Mouse (Mus musculus): Measurements from ENCODE around the gene Mpped2. TPM values are rescaled to one million over a fixed set of nuclear protein-coding genes. Genes with fewer than 3 reads are reported as not detected.

Gene Mpped2
- total RNA-seq, 2 experiments from 2014 or later = 2.5 to 4.6 TPM

GRCm38 (mm10) chr2:106889297-106890000 lies 196.4 kb downstream of the Mpped2 start:
- intact Hi-C loops (cut with DNase I) = no loop called here
- peak in 1 of 2 experiments; percentile 16 for DNase-seq

GRCm38 (mm10) chr2:106893376-106893775 lies 200.3 kb downstream of the Mpped2 start:
- intact Hi-C loops (cut with DNase I) = no loop called here
- DNase-seq = no peak

GRCm38 (mm10) chr2:106895326-106896023 lies 202.4 kb downstream of the Mpped2 start:
- intact Hi-C loops (cut with DNase I) = no loop called here
- DNase-seq = no peak

- DNase-seq = no peak
Observed at GRCm38 (mm10) chr2:106896024-106896384, 202.9 kb downstream of the Mpped2 start.

GRCm38 (mm10) chr2:106911951-106912480 lies 218.9 kb downstream of the Mpped2 start:
- intact Hi-C loops (cut with DNase I) = no loop called here
- DNase-seq = no peak

More at GRCm38 (mm10) chr2:106896024-106896384, 202.9 kb downstream of the Mpped2 start:
- intact Hi-C loops (cut with DNase I) = no loop called here
